Mouse (Mus musculus) bone marrow, adult 2 months (tissue): ENCODE data around the gene Rdh19.

ENCODE experiments used
- CTCF ChIP-seq: fragments of 200-500 bp; IDR thresholded peaks from 2 replicates; pipeline ENCODE4 v1.5.1; 2011; ENCODE audit warnings: low read length, control low read depth; ENCODE audit not compliant: control insufficient read depth, insufficient read depth
- POLR2A ChIP-seq: fragments of 200-500 bp; IDR thresholded peaks from 2 replicates; pipeline ENCODE4 v1.6.1; 2011; ENCODE audit warnings: low read depth, mild to moderate bottlenecking, control low read depth, low read length, borderline replicate concordance; ENCODE audit not compliant: control insufficient read depth

- TF ChIP-seq CTCF (no peak), POLR2A (no peak)
Measured at GRCm38 (mm10) chr10:127838539-127838938, 11.2 kb upstream of the Rdh19 start.
